Mouse (Mus musculus): ENCODE results near the gene Gmip.

DNA sequence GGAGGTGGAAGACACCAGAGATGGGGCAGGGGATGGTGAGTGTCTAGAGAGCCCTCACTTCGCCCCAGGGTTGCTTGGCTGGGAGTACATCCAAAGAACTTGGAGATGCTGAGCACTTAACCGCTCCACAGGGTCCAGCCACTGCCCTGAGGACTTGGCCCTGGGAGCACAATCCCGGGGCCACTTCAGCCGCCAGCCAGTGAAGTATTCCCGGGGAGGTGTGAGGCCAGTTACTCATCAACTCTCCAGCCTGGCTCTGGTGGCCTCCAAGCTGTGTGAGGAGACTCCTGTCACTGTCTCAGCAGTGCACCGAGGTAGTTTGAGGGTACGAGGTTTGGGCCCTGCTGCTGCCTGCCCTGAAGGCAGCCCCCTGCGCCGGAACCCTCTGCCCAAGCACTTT is 12.0 kb downstream of the Gmip start:
- no peak for TF ChIP-seq CTCF (IDR thresholded peaks at IDR 0.05; ENCODE audit: low read depth, low read length)
- TF ChIP-seq TAL1 (conservative IDR thresholded peaks at IDR 0.05; ENCODE audit: low read depth, low read length) = no peak
